Mouse (Mus musculus) erythroblast, embryonic 14.5 days (primary cell): ENCODE measurements around the gene Adap1.

Experiments used
- GATA1 ChIP-seq: IDR thresholded peaks from 2 replicates; pipeline ENCODE4 v1.6.1; 2012; ENCODE audit warnings: low read length, inconsistent platforms, mixed read lengths
- TAL1 ChIP-seq: IDR thresholded peaks from 3 replicates; pipeline ENCODE4 v1.6.1; 2012; ENCODE audit warnings: low read length, inconsistent platforms, mixed read lengths

DNA sequence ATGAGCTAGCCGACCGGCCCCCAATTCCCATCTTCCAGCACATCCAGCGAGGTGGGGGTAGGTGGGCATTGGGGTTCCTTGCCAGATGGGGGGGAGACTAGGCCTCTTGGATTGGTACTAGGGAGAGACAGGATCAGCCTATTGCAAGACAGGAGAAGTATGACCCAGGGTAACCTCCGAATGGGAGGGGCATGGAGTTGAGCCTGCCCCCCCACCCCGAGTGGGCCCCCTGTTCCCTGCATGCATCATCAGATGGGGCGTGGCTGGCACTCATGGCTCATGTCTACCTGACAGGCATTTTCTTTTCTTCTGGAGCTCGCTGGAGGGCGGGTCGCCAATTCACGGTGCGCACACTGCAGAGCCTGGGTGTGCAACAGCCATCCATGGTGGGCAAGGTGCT is 28.5 kb upstream of the Adap1 start:
- TF ChIP-seq GATA1 (no peak), TAL1 (no peak)
